ENCODE assay signal across 8 mouse cellular contexts in genomic region chr13:99842626-99843025, GRCm38 (mm10). TPM values are rescaled to one million over a fixed set of nuclear protein-coding genes. Genes with fewer than 3 reads are reported as not detected.
DNase-seq lines count a peak whose midpoint lies in the region; ATAC-seq lines count a peak whose summit lies in the region.

No protein-coding gene starts in this region.

- H3K9me3 ChIP-seq in heart, embryonic 10.5 days, result no peaks in the 10 kb centered on the region
- no peaks in the 10 kb centered on the region for H3K9me3 ChIP-seq in embryonic facial prominence, embryonic 10.5 days
- no peaks in the 10 kb centered on the region for H3K9me3 ChIP-seq in midbrain, embryonic 14.5 days (ENCODE audit: control insufficient read depth, low read length)

- H3K4me1 ChIP-seq in heart, embryonic 10.5 days, result peaks cover 17% of the 10 kb centered on the region
- H3K4me1 ChIP-seq in embryonic facial prominence, embryonic 10.5 days, result peaks cover 7% of the 10 kb centered on the region
- peaks cover 3% of the 10 kb centered on the region; the same call in 1 of the 2 replicates for H3K4me1 ChIP-seq in midbrain, embryonic 14.5 days (ENCODE audit: control insufficient read depth, insufficient read depth, low read length)

- no peaks in the 10 kb centered on the region for H3K36me3 ChIP-seq in heart, embryonic 10.5 days
- H3K36me3 ChIP-seq in embryonic facial prominence, embryonic 10.5 days (replicated peaks), result no peaks in the 10 kb centered on the region
- no peaks in the 10 kb centered on the region for H3K36me3 ChIP-seq in midbrain, embryonic 14.5 days (ENCODE audit: control insufficient read depth, insufficient read depth, low read length)

- no peak overlapping the region for H3K27ac ChIP-seq in heart, embryonic 10.5 days
- no peak overlapping the region for H3K27ac ChIP-seq in embryonic facial prominence, embryonic 10.5 days (replicated peaks)
- no peak overlapping the region for H3K27ac ChIP-seq in midbrain, embryonic 14.5 days (replicated peaks; ENCODE audit: low read depth, low read length)

- DNase-seq in heart, postnatal 4 days, result peak; percentile 56
- no peak for DNase-seq in heart, embryonic 10.5 days (ENCODE audit: low spot score)
- peak; percentile 72 for DNase-seq in NIH3T3 (ENCODE audit: low read depth)
- DNase-seq in embryonic facial prominence, embryonic 10.5 days (ENCODE audit: low spot score), result peak; percentile 57
- DNase-seq in layer of hippocampus, adult 18-20 months (ENCODE audit: low spot score in 2 of 2), result peak; percentile 51 to 76
- peak; percentile 88 for DNase-seq in midbrain, embryonic 14.5 days
- no peak for DNase-seq in thymus, postnatal 10 days (ENCODE audit: low spot score in 2 of 2)

- H3K4me2 ChIP-seq in midbrain, embryonic 14.5 days (ENCODE audit: low read length), result no peak overlapping the region

- no peak overlapping the region for H3K4me3 ChIP-seq in heart, embryonic 10.5 days
- no peak overlapping the region for H3K4me3 ChIP-seq in embryonic facial prominence, embryonic 10.5 days
- no peak overlapping the region for H3K4me3 ChIP-seq in midbrain, embryonic 14.5 days (replicated peaks; ENCODE audit: low read depth, low read length)

- 43% methylated on average over 9 of the region's 9 CpGs for WGBS in heart, embryonic 10.5 days
- 44% methylated on average over 9 of the region's 9 CpGs for WGBS in embryonic facial prominence, embryonic 10.5 days
- WGBS in midbrain, embryonic 14.5 days, result 40% methylated on average over 9 of the region's 9 CpGs

- no peaks in the 10 kb centered on the region for H3K27me3 ChIP-seq in heart, embryonic 10.5 days (ENCODE audit: insufficient read depth, poor library complexity, severe bottlenecking)
- H3K27me3 ChIP-seq in embryonic facial prominence, embryonic 10.5 days (replicated peaks; ENCODE audit: low read depth, poor library complexity, severe bottlenecking), result no peaks in the 10 kb centered on the region
- no peaks in the 10 kb centered on the region for H3K27me3 ChIP-seq in midbrain, embryonic 14.5 days (ENCODE audit: control insufficient read depth, insufficient read depth, low read length)

- ATAC-seq in midbrain, embryonic 14.5 days (ENCODE audit: low FRiP score, low TSS enrichment), result peak; percentile 76
- no peak for ATAC-seq in erythroblast, adult 5-6 weeks (replicated peaks; ENCODE audit: low FRiP score, poor library complexity, severe bottlenecking)

- H3K9ac ChIP-seq in midbrain, embryonic 14.5 days (replicated peaks; ENCODE audit: low read length), result no peak overlapping the region; the same call in 1 of the 2 replicates

RNA-seq across cellular contexts. Expression of gene Cartpt, which starts 58.3 kb away (rescaled TPM):
- total RNA-seq in heart, postnatal 4 days (2021), result under 1 TPM; 0.34 to 0.48 TPM
- polyA plus RNA-seq in heart, embryonic 10.5 days (2016; fragmentation: Nextera tagmentation; extraction: Ambion mirVana), result 0.33 TPM in 1 of 2 replicates, not detected in the other
- 2.6 and 3.6 TPM in 2 replicates for polyA plus RNA-seq in embryonic facial prominence, embryonic 10.5 days (2016; fragmentation: Nextera tagmentation; extraction: Ambion mirVana)
- total RNA-seq in layer of hippocampus, adult 18-20 months (2021), result 1 to 10 TPM; 2.7 to 2.9 TPM
- 18.4 and 24.8 TPM in 2 replicates for polyA plus RNA-seq in midbrain, embryonic 14.5 days (2014; fragmentation: Nextera tagmentation; extraction: Ambion mirVana)
- not detected in 2 replicates for total RNA-seq in erythroblast, adult 5-6 weeks (2015; ENCODE audit: low replicate concordance)
- not detected in 2 replicates for total RNA-seq in erythroblast, adult 5-6 weeks (2017; ENCODE audit: low replicate concordance)

Comparison
In these comparisons a context has a peak if more than half of its experiments do, and no peak if none do; other contexts are left out.
1. DNase-seq: peak in heart, postnatal 4 days (single experiment), NIH3T3 (single experiment), embryonic facial prominence, embryonic 10.5 days (single experiment), layer of hippocampus, adult 18-20 months (2 of 2) and midbrain, embryonic 14.5 days (single experiment); none in heart, embryonic 10.5 days (single experiment) and thymus, postnatal 10 days (0 of 2).